Mouse (Mus musculus): ENCODE results near the gene Exoc5. TPM values are rescaled to one million over a fixed set of nuclear protein-coding genes. Genes with fewer than 3 reads are reported as not detected.

The Exoc5 gene
- polyA plus RNA-seq, 1 experiment from 2014 or later, result 95.9 TPM

GRCm38 (mm10) chr14:49074361-49074760 lies 7.9 kb upstream of the Exoc5 start:
- no peaks in the 10 kb centered on the region for H3K4me1 ChIP-seq (ENCODE audit: control insufficient read depth, insufficient read depth, low read length)
- DNase-seq (ENCODE audit: low spot score), result no peak
- H3K4me2 ChIP-seq (ENCODE audit: low read depth), result no peak overlapping the region
- no peak for ATAC-seq (ENCODE audit: insufficient read depth, low FRiP score, low TSS enrichment)
- H3K36me3 ChIP-seq (ENCODE audit: control insufficient read depth, insufficient read depth, low read length), result no peaks in the 10 kb centered on the region; the same call in 1 of the 2 replicates
- no peak overlapping the region for H3K4me3 ChIP-seq (ENCODE audit: low read depth, low read length)
- H3K27ac ChIP-seq (ENCODE audit: low read depth, low read length), result no peak overlapping the region
- H3K9me3 ChIP-seq (ENCODE audit: control insufficient read depth, low read length), result no peaks in the 10 kb centered on the region
- 81% methylated on average over 2 of the region's 2 CpGs for WGBS
- H3K27me3 ChIP-seq (ENCODE audit: control insufficient read depth, insufficient read depth, low read length), result no peaks in the 10 kb centered on the region
- no peak overlapping the region for H3K9ac ChIP-seq (ENCODE audit: low read length)

- H3K27me3 ChIP-seq (ENCODE audit: control insufficient read depth, insufficient read depth, low read length), result no peaks in the 10 kb centered on the region
- ATAC-seq (ENCODE audit: insufficient read depth, low FRiP score, low TSS enrichment) (no peak), DNase-seq (ENCODE audit: low spot score) (no peak)
- WGBS, result 94% methylated on average over 7 of the region's 7 CpGs
- H3K4me3 ChIP-seq (ENCODE audit: low read depth, low read length), result no peak overlapping the region
- no peaks in the 10 kb centered on the region for H3K4me1 ChIP-seq (ENCODE audit: control insufficient read depth, insufficient read depth, low read length)
- H3K27ac ChIP-seq (ENCODE audit: low read depth, low read length), result no peak overlapping the region
- no peak overlapping the region for H3K4me2 ChIP-seq (ENCODE audit: low read depth)
- no peak overlapping the region for H3K9ac ChIP-seq (ENCODE audit: low read length)
- no peaks in the 10 kb centered on the region for H3K9me3 ChIP-seq (ENCODE audit: control insufficient read depth, low read length)
- H3K36me3 ChIP-seq (ENCODE audit: control insufficient read depth, insufficient read depth, low read length), result no peaks in the 10 kb centered on the region; the same call in 1 of the 2 replicates
Measured at GRCm38 (mm10) chr14:49073896-49074295, 7.4 kb upstream of the Exoc5 start.

GRCm38 (mm10) chr14:49072837-49073236 lies 6.4 kb upstream of the Exoc5 start:
- no peaks in the 10 kb centered on the region; the same call in 1 of the 2 replicates for H3K36me3 ChIP-seq (ENCODE audit: control insufficient read depth, insufficient read depth, low read length)
- H3K9me3 ChIP-seq (ENCODE audit: control insufficient read depth, low read length), result no peaks in the 10 kb centered on the region
- DNase-seq (ENCODE audit: low spot score), result no peak
- no peak overlapping the region for H3K27ac ChIP-seq (ENCODE audit: low read depth, low read length)
- no peaks in the 10 kb centered on the region for H3K27me3 ChIP-seq (ENCODE audit: control insufficient read depth, insufficient read depth, low read length)
- 91% methylated on average over 2 of the region's 2 CpGs for WGBS
- ATAC-seq (ENCODE audit: insufficient read depth, low FRiP score, low TSS enrichment), result no peak
- no peak overlapping the region for H3K9ac ChIP-seq (ENCODE audit: low read length)
- H3K4me1 ChIP-seq (ENCODE audit: control insufficient read depth, insufficient read depth, low read length), result no peaks in the 10 kb centered on the region
- no peak overlapping the region for H3K4me3 ChIP-seq (ENCODE audit: low read depth, low read length)
- no peak overlapping the region for H3K4me2 ChIP-seq (ENCODE audit: low read depth)

- Histone ChIP-seq H3K4me1 (ENCODE audit: control insufficient read depth, insufficient read depth, low read length) (peaks cover 10% of the 10 kb centered on the region; the same call in 1 of the 2 replicates), H3K27ac (ENCODE audit: low read depth, low read length) (peak within 1 kb of the TSS; percentile 99), H3K27me3 (ENCODE audit: control insufficient read depth, insufficient read depth, low read length) (no peaks in the 10 kb centered on the region), H3K4me2 (ENCODE audit: low read depth) (peak within 1 kb of the TSS; percentile 75), H3K4me3 (ENCODE audit: low read depth, low read length) (peak within 1 kb of the TSS; percentile 94), H3K9ac (ENCODE audit: low read length) (peak within 1 kb of the TSS; percentile 98), H3K36me3 (ENCODE audit: control insufficient read depth, insufficient read depth, low read length) (no peaks in the 10 kb centered on the region), H3K9me3 (ENCODE audit: control insufficient read depth, low read length) (no peaks in the 10 kb centered on the region)
- no peak for DNase-seq (ENCODE audit: low spot score)
- ATAC-seq (ENCODE audit: insufficient read depth, low FRiP score, low TSS enrichment), result peak; percentile 77
- WGBS, result under 1% methylated on average over 34 of the region's 62 CpGs
Measured at GRCm38 (mm10) chr14:49065529-49066273, 752 bp downstream of the Exoc5 start, which contains the start of gene Ap5m1. Gene Ap5m1 (plus strand): TSS chr14:49066097.

GRCm38 (mm10) chr14:49063838-49064237 lies 2.6 kb downstream of the Exoc5 start:
- Histone ChIP-seq H3K36me3 (ENCODE audit: control insufficient read depth, insufficient read depth, low read length) (no peaks in the 10 kb centered on the region), H3K27me3 (ENCODE audit: control insufficient read depth, insufficient read depth, low read length) (no peaks in the 10 kb centered on the region), H3K9ac (ENCODE audit: low read length) (no peak overlapping the region), H3K4me3 (ENCODE audit: low read depth, low read length) (no peak overlapping the region), H3K4me2 (ENCODE audit: low read depth) (no peak overlapping the region), H3K27ac (ENCODE audit: low read depth, low read length) (no peak overlapping the region), H3K9me3 (ENCODE audit: control insufficient read depth, low read length) (no peaks in the 10 kb centered on the region), H3K4me1 (ENCODE audit: control insufficient read depth, insufficient read depth, low read length) (peaks cover 10% of the 10 kb centered on the region; the same call in 1 of the 2 replicates)
- ATAC-seq (ENCODE audit: insufficient read depth, low FRiP score, low TSS enrichment), result no peak
- no peak for DNase-seq (ENCODE audit: low spot score)
- 78% methylated on average over 2 of the region's 2 CpGs for WGBS

GRCm38 (mm10) chr14:49049492-49049891 lies 17.0 kb downstream of the Exoc5 start:
- no peak overlapping the region for H3K4me2 ChIP-seq (ENCODE audit: low read depth)
- no peak overlapping the region for H3K27ac ChIP-seq (ENCODE audit: low read depth, low read length)
- no peaks in the 10 kb centered on the region for H3K27me3 ChIP-seq (ENCODE audit: control insufficient read depth, insufficient read depth, low read length)
- H3K9ac ChIP-seq (ENCODE audit: low read length), result no peak overlapping the region
- DNase-seq (ENCODE audit: low spot score), result no peak
- H3K36me3 ChIP-seq (ENCODE audit: control insufficient read depth, insufficient read depth, low read length), result no peaks in the 10 kb centered on the region
- no peak overlapping the region for H3K4me3 ChIP-seq (ENCODE audit: low read depth, low read length)
- no peaks in the 10 kb centered on the region for H3K9me3 ChIP-seq (ENCODE audit: control insufficient read depth, low read length)
- no peak for ATAC-seq (ENCODE audit: insufficient read depth, low FRiP score, low TSS enrichment)
- no peaks in the 10 kb centered on the region for H3K4me1 ChIP-seq (ENCODE audit: control insufficient read depth, insufficient read depth, low read length)

GRCm38 (mm10) chr14:49045610-49046009 lies 20.8 kb downstream of the Exoc5 start:
- no peak for ATAC-seq (ENCODE audit: insufficient read depth, low FRiP score, low TSS enrichment)
- Histone ChIP-seq H3K4me2 (ENCODE audit: low read depth) (no peak overlapping the region), H3K9ac (ENCODE audit: low read length) (no peak overlapping the region), H3K27ac (ENCODE audit: low read depth, low read length) (no peak overlapping the region), H3K4me1 (ENCODE audit: control insufficient read depth, insufficient read depth, low read length) (no peaks in the 10 kb centered on the region), H3K9me3 (ENCODE audit: control insufficient read depth, low read length) (no peaks in the 10 kb centered on the region), H3K4me3 (ENCODE audit: low read depth, low read length) (no peak overlapping the region), H3K36me3 (ENCODE audit: control insufficient read depth, insufficient read depth, low read length) (no peaks in the 10 kb centered on the region), H3K27me3 (ENCODE audit: control insufficient read depth, insufficient read depth, low read length) (no peaks in the 10 kb centered on the region)
- WGBS, result 94% methylated on average over 3 of the region's 4 CpGs
- no peak for DNase-seq (ENCODE audit: low spot score)

GRCm38 (mm10) chr14:49028991-49029390 lies 37.5 kb downstream of the Exoc5 start:
- H3K4me3 ChIP-seq (ENCODE audit: low read depth, low read length), result no peak overlapping the region
- peaks cover 4% of the 10 kb centered on the region; the same call in 1 of the 2 replicates for H3K36me3 ChIP-seq (ENCODE audit: control insufficient read depth, insufficient read depth, low read length)
- ATAC-seq (ENCODE audit: insufficient read depth, low FRiP score, low TSS enrichment) (no peak), DNase-seq (ENCODE audit: low spot score) (no peak)
- H3K27ac ChIP-seq (ENCODE audit: low read depth, low read length), result no peak overlapping the region
- H3K4me2 ChIP-seq (ENCODE audit: low read depth), result no peak overlapping the region
- no peaks in the 10 kb centered on the region for H3K4me1 ChIP-seq (ENCODE audit: control insufficient read depth, insufficient read depth, low read length)
- H3K27me3 ChIP-seq (ENCODE audit: control insufficient read depth, insufficient read depth, low read length), result no peaks in the 10 kb centered on the region
- 93% methylated on average over 5 of the region's 5 CpGs for WGBS
- H3K9ac ChIP-seq (ENCODE audit: low read length), result no peak overlapping the region
- no peaks in the 10 kb centered on the region for H3K9me3 ChIP-seq (ENCODE audit: control insufficient read depth, low read length)

- no peak for DNase-seq (ENCODE audit: low spot score)
- WGBS, result 93% methylated on average over 3 of the region's 3 CpGs
- no peak overlapping the region for H3K9ac ChIP-seq (ENCODE audit: low read length)
Measured at GRCm38 (mm10) chr14:49027779-49028368, 38.6 kb downstream of the Exoc5 start.

More at GRCm38 (mm10) chr14:49027779-49028368, 38.6 kb downstream of the Exoc5 start:
- no peaks in the 10 kb centered on the region for H3K4me1 ChIP-seq (ENCODE audit: control insufficient read depth, insufficient read depth, low read length)
- H3K27me3 ChIP-seq (ENCODE audit: control insufficient read depth, insufficient read depth, low read length), result no peaks in the 10 kb centered on the region
- H3K4me3 ChIP-seq (ENCODE audit: low read depth, low read length), result no peak overlapping the region
- no peak overlapping the region for H3K4me2 ChIP-seq (ENCODE audit: low read depth)
- no peak for ATAC-seq (ENCODE audit: insufficient read depth, low FRiP score, low TSS enrichment)
- H3K36me3 ChIP-seq (ENCODE audit: control insufficient read depth, insufficient read depth, low read length), result peaks cover 4% of the 10 kb centered on the region; the same call in 1 of the 2 replicates
- no peaks in the 10 kb centered on the region for H3K9me3 ChIP-seq (ENCODE audit: control insufficient read depth, low read length)
- no peak overlapping the region for H3K27ac ChIP-seq (ENCODE audit: low read depth, low read length)

Measured in neural tube, embryonic 11.5 days (tissue).